In the genomic region with DNA sequence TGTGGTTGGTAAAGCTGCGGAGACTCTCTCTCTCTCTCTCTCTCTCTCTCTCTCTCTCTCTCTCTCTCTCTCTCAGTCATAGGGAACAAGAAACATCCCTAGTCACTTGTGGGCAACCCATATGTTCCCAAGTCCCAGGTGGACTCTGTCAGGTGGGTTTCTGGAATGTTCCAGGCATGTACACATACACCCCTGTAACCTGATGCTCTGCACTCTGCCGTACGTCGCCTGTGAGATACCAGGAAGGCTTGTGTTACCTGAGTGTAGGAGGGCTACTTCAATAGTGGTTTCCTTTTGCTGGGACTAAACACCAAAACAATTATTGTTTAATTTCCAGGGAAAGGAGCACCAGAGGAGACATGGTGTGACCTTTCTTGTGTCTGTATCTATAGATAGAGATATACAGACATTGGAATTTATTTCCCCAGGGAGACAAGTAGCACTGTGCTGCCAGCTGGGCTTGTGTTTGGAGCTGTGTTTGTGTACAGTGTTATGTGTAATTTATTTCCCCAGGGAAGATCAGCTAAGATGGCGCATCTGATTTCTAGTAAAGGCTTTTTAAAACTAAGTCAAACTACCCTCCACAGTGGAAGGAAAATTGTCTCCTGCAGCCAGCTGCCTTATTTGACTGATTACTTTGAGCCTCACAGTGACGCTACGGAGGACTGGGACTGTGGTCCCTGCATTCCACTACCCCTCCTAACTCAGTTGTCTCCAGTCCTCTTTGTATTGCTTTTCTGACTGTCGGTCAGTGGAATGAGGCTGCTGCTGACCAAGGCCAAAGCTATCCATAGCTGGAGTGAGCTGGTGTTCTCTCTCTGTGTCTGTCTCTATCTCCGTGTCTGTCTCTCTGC, we compare ENCODE assay signal across 22 mouse cellular contexts.
A peak's percentile ranks its signal among the peaks of the same experiment; 100 is the strongest.
DNase-seq lines count a peak whose midpoint lies in the region; ATAC-seq lines count a peak whose summit lies in the region.
"Had no signal": no experiment of that assay in that cellular context is flagged by ENCODE, and none has a peak within 500 bp of the region (broad histone marks: within the 10 kb centered on the region; RNA-seq: fewer than 3 reads in every experiment).

No protein-coding gene starts in this region.

- H3K27ac ChIP-seq in heart, embryonic 11.5 days (ENCODE audit: low read depth, low read length), result no peak overlapping the region
- H3K27ac ChIP-seq in lung, embryonic 15.5 days, result no peak overlapping the region
- no peak overlapping the region for H3K27ac ChIP-seq in neural tube, embryonic 13.5 days (replicated peaks)
- H3K27ac ChIP-seq: heart, embryonic 15.5 days; limb, embryonic 15.5 days; liver, embryonic 14.5 days; stomach, postnatal 0 days had no signal

- ATAC-seq in heart, embryonic 11.5 days (replicated peaks; ENCODE audit: insufficient number of reproducible peaks, low FRiP score, low TSS enrichment), result no peak
- ATAC-seq in lung, embryonic 15.5 days (ENCODE audit: borderline replicate concordance, extremely low read depth, low FRiP score, low TSS enrichment), result peak; percentile 27; the same call in 1 of the 2 replicates
- ATAC-seq in neural tube, embryonic 13.5 days (ENCODE audit: low read depth), result peak; percentile 36; the same call in 1 of the 2 replicates
- ATAC-seq: CD4-positive, CD25-positive, alpha-beta regulatory T cell, adult 4 months had no signal

- no peaks in the 10 kb centered on the region for H3K9me3 ChIP-seq in heart, embryonic 11.5 days (replicated peaks; ENCODE audit: control insufficient read depth, low read length)
- no peaks in the 10 kb centered on the region for H3K9me3 ChIP-seq in lung, embryonic 15.5 days
- no peaks in the 10 kb centered on the region for H3K9me3 ChIP-seq in neural tube, embryonic 13.5 days
- H3K9me3 ChIP-seq: heart, embryonic 15.5 days; limb, embryonic 15.5 days had no signal

- no peak overlapping the region for H3K4me2 ChIP-seq in heart, embryonic 11.5 days
- H3K4me2 ChIP-seq in lung, embryonic 15.5 days, result no peak overlapping the region
- no peak overlapping the region for H3K4me2 ChIP-seq in neural tube, embryonic 13.5 days
- H3K4me2 ChIP-seq: heart, embryonic 15.5 days; limb, embryonic 15.5 days had no signal

- H3K36me3 ChIP-seq in heart, embryonic 11.5 days (ENCODE audit: control insufficient read depth, insufficient read depth, low read length), result no peaks in the 10 kb centered on the region
- no peaks in the 10 kb centered on the region for H3K36me3 ChIP-seq in lung, embryonic 15.5 days
- H3K36me3 ChIP-seq in neural tube, embryonic 13.5 days, result no peaks in the 10 kb centered on the region
- H3K36me3 ChIP-seq: heart, embryonic 15.5 days; limb, embryonic 15.5 days had no signal

- no peaks in the 10 kb centered on the region for H3K27me3 ChIP-seq in heart, embryonic 11.5 days (ENCODE audit: control insufficient read depth, insufficient read depth, low read length)
- H3K27me3 ChIP-seq in lung, embryonic 15.5 days, result no peaks in the 10 kb centered on the region
- no peaks in the 10 kb centered on the region for H3K27me3 ChIP-seq in neural tube, embryonic 13.5 days
- H3K27me3 ChIP-seq: heart, embryonic 15.5 days; limb, embryonic 15.5 days had no signal

- peak; percentile 58 for DNase-seq in heart, adult 11 months
- no peak for DNase-seq in lung, postnatal 4 days
- DNase-seq in neural tube, embryonic 10.5 days (ENCODE audit: extremely low spot score, low spot score), result no peak
- DNase-seq in right cerebral cortex, postnatal 25 days, result no peak
- DNase-seq: adrenal gland, postnatal 14 days; cerebellum, adult 8-10 months; cerebellum, postnatal 36 days; gastrocnemius, postnatal 36 days; heart, postnatal 4 days; kidney, adult 2 months; kidney, postnatal 14 days; left cerebral cortex, postnatal 4 days; lung, postnatal 14 days; thymus, adult 2 months had no signal

- H3K4me1 ChIP-seq in heart, embryonic 11.5 days (ENCODE audit: control insufficient read depth, insufficient read depth, low read length), result no peaks in the 10 kb centered on the region
- peaks cover 7% of the 10 kb centered on the region for H3K4me1 ChIP-seq in lung, embryonic 15.5 days
- H3K4me1 ChIP-seq in neural tube, embryonic 13.5 days (replicated peaks), result peaks cover 8% of the 10 kb centered on the region
- H3K4me1 ChIP-seq: heart, embryonic 15.5 days; limb, embryonic 15.5 days had no signal

- H3K9ac ChIP-seq in heart, embryonic 11.5 days (ENCODE audit: low read depth, low read length), result no peak overlapping the region
- H3K9ac ChIP-seq in lung, embryonic 15.5 days, result no peak overlapping the region
- no peak overlapping the region for H3K9ac ChIP-seq in neural tube, embryonic 13.5 days
- H3K9ac ChIP-seq: heart, embryonic 15.5 days; limb, embryonic 15.5 days; liver, embryonic 14.5 days had no signal

- WGBS in heart, embryonic 11.5 days (ENCODE audit: insufficient replicate concordance), result 52% methylated on average over 9 of the region's 9 CpGs
- 41% methylated on average over 9 of the region's 9 CpGs for WGBS in lung, embryonic 15.5 days
- WGBS in neural tube, embryonic 13.5 days, result 61% methylated on average over 9 of the region's 9 CpGs

- H3K4me3 ChIP-seq in heart, embryonic 11.5 days (ENCODE audit: low read depth, low read length), result no peak overlapping the region
- H3K4me3 ChIP-seq in lung, embryonic 15.5 days, result no peak overlapping the region
- H3K4me3 ChIP-seq in neural tube, embryonic 13.5 days, result no peak overlapping the region
- H3K4me3 ChIP-seq: heart, embryonic 15.5 days; limb, embryonic 15.5 days had no signal
